Mouse (Mus musculus) adrenal gland, postnatal 25 days (tissue): ENCODE measurements at regions not wholly inside any gene's neighbourhood (a gene's known extent, or its start where the extent isn't known, plus 50 kb on each side); places are given as distances from the start of the nearest gene placed in this dataset.

Source experiments
- DNase-seq: peaks from one replicate; pipeline ENCODE4 v3.0.0; 2021; ENCODE audit warnings: mixed read lengths

GRCm38 (mm10) chr3:132237344-132237743, 152.3 kb downstream of the Dkk2 start:
- DNase-seq, result no peak

- no peak for DNase-seq
These were observed 172.7 kb downstream of the Dkk2 start for GRCm38 (mm10) chr3:132257834-132258233.

- DNase-seq, result no peak
These were observed 184.5 kb downstream of the Dkk2 start for GRCm38 (mm10) chr3:132269641-132270040.

GRCm38 (mm10) chr3:132274786-132275185, 189.7 kb downstream of the Dkk2 start:
- peak; percentile 11 for DNase-seq

- DNase-seq, result no peak
These were observed 192.7 kb downstream of the Dkk2 start for GRCm38 (mm10) chr3:132277771-132278170.

GRCm38 (mm10) chr3:132287714-132288113, 202.6 kb downstream of the Dkk2 start:
- DNase-seq, result no peak

- DNase-seq, result peak; percentile 5
These were observed 241.9 kb downstream of the Dkk2 start for GRCm38 (mm10) chr3:132326961-132327360.

- DNase-seq, result no peak
These were observed 258.5 kb downstream of the Dkk2 start for GRCm38 (mm10) chr3:132343625-132344024.

GRCm38 (mm10) chr3:132345856-132346255, 260.8 kb downstream of the Dkk2 start:
- DNase-seq, result no peak

GRCm38 (mm10) chr3:132349602-132350001, 264.5 kb downstream of the Dkk2 start:
- no peak for DNase-seq

GRCm38 (mm10) chr3:132353204-132353603, 268.1 kb downstream of the Dkk2 start:
- no peak for DNase-seq

- no peak for DNase-seq
These were observed 270.0 kb upstream of the Gimd1 start for GRCm38 (mm10) chr3:132359596-132359995.

GRCm38 (mm10) chr3:132375579-132375978, 254.0 kb upstream of the Gimd1 start:
- DNase-seq, result no peak

- DNase-seq, result no peak
These were observed 211.9 kb upstream of the Gimd1 start for GRCm38 (mm10) chr3:132417742-132418141.

- DNase-seq, result no peak
These were observed 203.6 kb upstream of the Gimd1 start for GRCm38 (mm10) chr3:132425819-132426671.

- DNase-seq, result no peak
These were observed 202.4 kb upstream of the Gimd1 start for GRCm38 (mm10) chr3:132427244-132427643.

- DNase-seq, result no peak
These were observed 201.5 kb upstream of the Gimd1 start for GRCm38 (mm10) chr3:132428148-132428547.

- DNase-seq, result no peak
These were observed 197.8 kb upstream of the Gimd1 start for GRCm38 (mm10) chr3:132431805-132432204.

GRCm38 (mm10) chr3:132441226-132441625, 188.4 kb upstream of the Gimd1 start:
- no peak for DNase-seq

- no peak for DNase-seq
These were observed 175.7 kb upstream of the Gimd1 start for GRCm38 (mm10) chr3:132453927-132454326.

GRCm38 (mm10) chr3:132462348-132462959, 167.2 kb upstream of the Gimd1 start:
- DNase-seq, result no peak

GRCm38 (mm10) chr3:132471070-132471469, 158.6 kb upstream of the Gimd1 start:
- DNase-seq, result no peak

GRCm38 (mm10) chr3:132477768-132478167, 151.9 kb upstream of the Gimd1 start:
- DNase-seq, result no peak

GRCm38 (mm10) chr3:132479275-132479674, 150.3 kb upstream of the Gimd1 start:
- DNase-seq, result no peak
